Mouse (Mus musculus) liver, embryonic 14.5 days (tissue): ENCODE results near the gene Btbd19.

ENCODE experiments used
- CTCF ChIP-seq: IDR thresholded peaks from 2 replicates; pipeline ENCODE4 v1.5.1; 2016; ENCODE audit warnings: antibody characterized with exemption, low read depth, control low read depth
- EP300 ChIP-seq: IDR thresholded peaks from 2 replicates; pipeline ENCODE4 v1.6.1; 2016; ENCODE audit warnings: antibody characterized with exemption, low read depth

DNA sequence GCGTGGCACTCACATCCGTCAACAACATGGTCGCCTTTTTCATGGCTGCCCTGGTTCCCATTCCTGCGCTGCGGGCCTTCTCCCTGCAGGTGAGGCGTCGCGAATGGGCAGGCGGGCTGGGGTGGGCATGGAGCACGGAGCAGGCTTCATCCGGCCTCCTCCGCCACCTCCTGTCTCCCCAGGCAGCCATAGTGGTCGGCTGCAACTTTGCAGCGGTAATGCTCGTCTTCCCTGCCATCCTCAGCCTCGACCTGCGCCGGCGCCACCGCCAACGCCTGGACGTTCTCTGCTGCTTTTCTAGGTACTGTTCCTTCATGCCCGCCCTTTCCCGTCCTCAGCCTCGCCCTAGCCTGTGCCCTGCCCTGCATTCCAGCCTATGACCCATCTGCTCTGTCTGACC is 16.2 kb downstream of the Btbd19 start:
- TF ChIP-seq CTCF (no peak), EP300 (no peak)
